Mouse (Mus musculus): ENCODE data around the gene Adam29. TPM values are rescaled to one million over a fixed set of nuclear protein-coding genes. Genes with fewer than 3 reads are reported as not detected.
A peak's percentile ranks its signal among the peaks of the same experiment; 100 is the strongest.

Adam29 gene
- total RNA-seq (2021), result not detected

- no peak for DNase-seq
Measured at GRCm38 (mm10) chr8:55906848-55907247, at the start of gene Adam29. Gene Adam29 (minus strand): TSS chr8:55906948.

GRCm38 (mm10) chr8:55940526-55940880 is 33.8 kb upstream of the Adam29 start:
- peak; percentile 39 for DNase-seq

GRCm38 (mm10) chr8:55939870-55940525 is 33.2 kb upstream of the Adam29 start, which contains the start of gene Glra3:
Gene Glra3 (plus strand): TSS chr8:55940460.
- DNase-seq, result no peak

Other genes with a start within 250 kb of the Adam29 start
- gene Glra3, start 33.5 kb upstream of the Adam29 start, total RNA-seq (2021), result not detected

Measured in heart, postnatal 4 days (tissue).